Mouse (Mus musculus) brain, embryonic 14.5 days (tissue): ENCODE measurements around the gene Got1.

Experiments used
- CTCF ChIP-seq: fragments of 200-500 bp; IDR thresholded peaks from 2 replicates; pipeline ENCODE4 v1.5.1; 2012; ENCODE audit warnings: inconsistent platforms, mild to moderate bottlenecking, moderate library complexity, borderline replicate concordance; ENCODE audit not compliant: insufficient read depth, insufficient read length; ENCODE audit errors: extremely low read depth
- POLR2A ChIP-seq: fragments of 200-500 bp; IDR thresholded peaks from 2 replicates; pipeline ENCODE4 v1.6.1; 2012; ENCODE audit warnings: mild to moderate bottlenecking, inconsistent platforms, borderline replicate concordance; ENCODE audit not compliant: poor library complexity, insufficient read depth, insufficient read length, severe bottlenecking; ENCODE audit errors: extremely low read depth

DNA sequence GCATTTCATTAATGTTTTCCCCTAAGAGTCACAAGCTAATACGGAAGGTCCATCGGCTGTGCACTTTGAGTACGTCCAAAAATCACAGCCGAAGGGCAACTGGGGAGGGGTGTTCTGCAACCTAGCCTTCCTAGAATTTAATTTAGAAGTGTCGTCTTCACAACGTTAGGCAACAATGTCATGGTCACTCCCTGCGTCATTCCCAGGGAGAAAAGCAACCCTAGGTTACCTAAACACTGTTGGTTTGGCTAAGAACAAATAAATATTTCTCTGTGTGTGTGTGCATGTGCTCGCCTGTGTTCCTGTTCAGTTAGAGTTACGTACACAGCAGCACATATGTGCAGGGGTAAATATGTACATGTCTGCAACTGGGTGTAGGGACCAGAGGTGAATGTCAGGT lies 1.6 kb upstream of the Got1 start:
- TF ChIP-seq CTCF (no peak), POLR2A (no peak)
